Mouse (Mus musculus) lung, postnatal 10 days (tissue): ENCODE data around the gene Calhm4.
"Not testable (repeated sequence)": the region's sequence is repeated elsewhere in the genome, so short reads cannot be mapped to it uniquely, and the experiment has no call there.

Experiments used
- DNase-seq: peaks from one replicate; pipeline ENCODE4 v3.0.0; 2021

Calhm4 gene

DNA sequence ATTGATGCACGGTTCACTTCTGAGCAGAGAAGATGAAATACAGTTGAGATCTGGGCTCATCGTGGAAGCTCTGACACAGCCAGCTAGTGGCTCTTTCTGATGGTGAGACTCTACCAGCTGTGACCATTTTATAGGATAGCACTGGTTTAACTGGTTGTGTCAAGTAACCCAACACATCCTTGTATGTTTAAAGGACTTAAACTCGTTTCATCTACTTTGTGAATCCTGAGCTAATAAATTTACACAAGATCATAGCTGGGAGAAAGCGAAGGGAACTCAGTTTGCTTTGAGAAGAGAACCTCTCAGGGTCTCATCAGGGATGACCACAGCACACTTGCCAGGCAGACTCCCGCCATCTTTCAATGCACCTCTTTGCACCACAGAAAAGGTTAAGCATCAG lies at the start of gene Calhm4:
Gene Calhm4 (minus strand): TSS at position 101 of the 400 bp plus-strand sequence.
- DNase-seq, result no peak

DNA sequence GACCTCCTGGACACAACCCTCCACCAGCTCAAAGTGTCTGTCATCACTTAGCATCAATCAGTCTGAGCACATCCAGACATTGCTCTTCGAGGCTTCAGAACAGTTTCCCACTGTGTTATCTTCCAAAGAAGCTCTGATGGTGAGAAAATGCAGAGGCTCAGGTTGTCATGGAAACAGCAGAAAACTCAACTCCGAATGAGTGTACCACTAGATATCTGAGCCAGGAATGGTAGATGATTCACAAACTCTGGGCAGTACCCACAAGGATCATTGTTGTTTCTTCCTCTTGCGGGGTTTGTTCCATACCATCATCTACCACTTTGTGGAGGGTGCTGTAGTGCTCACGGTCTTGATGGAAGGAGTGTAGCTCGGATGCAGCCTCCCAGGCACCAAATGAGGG lies 47.8 kb upstream of the Calhm4 start:
- no peak for DNase-seq

DNA sequence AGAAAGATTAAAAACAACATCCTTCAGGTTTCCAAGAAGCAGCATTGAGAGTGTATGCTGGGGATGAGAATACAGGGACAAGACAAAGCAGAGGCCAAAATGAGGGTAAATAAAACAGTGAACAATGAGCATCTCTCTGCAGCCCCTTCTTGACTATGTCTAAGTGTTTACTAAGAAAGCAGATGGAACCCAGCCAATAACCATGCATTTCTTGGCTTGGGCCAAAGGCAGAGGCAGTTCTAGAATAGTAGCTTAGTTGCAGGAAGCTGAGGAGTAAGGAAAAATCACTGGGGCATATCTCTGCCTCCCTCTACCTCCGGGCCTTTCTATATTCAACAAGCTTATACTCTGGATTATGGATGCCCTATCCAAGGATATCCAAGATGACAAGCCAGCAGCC lies 46.4 kb upstream of the Calhm4 start:
- DNase-seq, result peak; percentile 30

GRCm38 (mm10) chr10:34089517-34089916 lies 45.4 kb upstream of the Calhm4 start:
- DNase-seq, result no peak

- DNase-seq, result peak; percentile 30
Measured at GRCm38 (mm10) chr10:34088515-34088914, 44.4 kb upstream of the Calhm4 start.

DNA sequence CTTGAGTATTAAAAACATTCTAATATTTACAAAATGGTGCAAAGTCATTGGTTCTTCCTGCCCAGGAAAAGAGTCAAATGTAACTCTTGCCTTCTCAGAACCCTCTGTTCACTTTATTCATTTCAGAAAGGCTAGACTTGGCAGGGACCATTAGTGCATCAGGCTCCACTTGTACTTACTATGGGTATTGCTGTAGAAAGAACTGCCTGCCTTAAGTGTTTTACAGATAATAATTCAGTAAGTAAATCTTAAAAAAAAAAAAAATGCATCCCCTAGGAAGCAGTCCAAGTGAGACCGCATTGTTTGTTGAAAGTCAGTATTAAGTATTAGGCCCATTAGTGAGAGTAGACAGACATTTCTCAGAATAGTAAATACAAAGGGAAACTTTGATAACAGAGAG lies 42.4 kb upstream of the Calhm4 start:
- DNase-seq, result no peak

DNA sequence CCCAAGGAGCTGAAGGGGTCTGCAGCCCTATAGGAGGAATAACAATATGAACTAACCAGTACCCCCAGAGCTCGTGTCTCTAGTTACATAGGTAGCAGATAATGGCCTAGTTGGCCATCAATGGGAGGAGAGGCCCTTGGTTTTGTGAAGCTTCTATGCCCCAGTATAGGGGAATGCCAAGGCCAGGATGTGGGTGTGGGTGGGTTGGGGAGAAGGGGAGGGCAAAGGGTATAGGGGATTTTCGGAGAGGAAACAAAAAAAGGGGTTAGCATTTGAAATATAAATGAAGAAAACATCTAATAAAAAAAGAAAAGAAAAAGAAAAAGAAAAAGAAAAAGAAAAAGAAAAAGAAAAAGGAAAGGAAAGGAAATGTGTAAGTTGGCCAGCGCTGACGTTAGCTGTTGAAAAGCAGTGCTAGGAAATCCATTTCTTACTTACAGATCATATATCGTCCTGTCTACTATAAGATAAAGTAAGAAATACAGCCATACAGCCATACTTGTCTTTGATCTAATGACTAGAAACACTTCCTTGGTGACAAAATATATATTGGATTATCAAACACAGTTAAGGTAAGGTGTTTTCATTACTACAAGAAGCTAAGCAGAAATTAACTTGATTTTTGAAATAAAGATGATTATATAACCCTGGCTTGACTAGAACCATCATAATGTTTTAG lies 30.6 kb upstream of the Calhm4 start:
- DNase-seq, result no peak

- no peak for DNase-seq
Measured at GRCm38 (mm10) chr10:34071650-34072049, 27.5 kb upstream of the Calhm4 start.

DNA sequence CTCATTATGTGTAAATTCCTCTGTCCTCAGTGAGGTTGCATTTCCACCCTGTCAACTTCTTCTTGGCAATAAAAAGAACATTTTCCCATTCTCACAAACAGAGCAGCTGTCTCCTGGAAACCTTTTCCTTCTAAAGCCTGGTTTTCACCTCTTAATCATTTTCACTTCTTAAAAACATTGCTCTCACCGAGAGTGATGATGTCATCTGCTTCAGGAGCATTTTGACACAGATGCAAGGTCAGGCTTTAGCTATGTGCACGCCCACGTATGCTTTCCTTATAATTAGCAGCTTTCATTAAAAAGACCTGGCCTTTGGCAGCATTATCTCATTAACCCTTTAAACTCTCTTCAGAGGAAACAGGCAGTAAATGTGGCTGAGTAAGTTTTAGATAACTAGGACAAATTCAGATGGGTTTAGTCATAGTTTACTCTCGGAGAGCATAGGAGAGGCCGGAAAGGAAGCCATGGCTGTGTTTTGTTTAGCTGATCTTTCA lies 26.9 kb upstream of the Calhm4 start:
- no peak for DNase-seq

- DNase-seq, result no peak
Measured at GRCm38 (mm10) chr10:34069606-34070005, 25.5 kb upstream of the Calhm4 start.

GRCm38 (mm10) chr10:34066591-34066990 lies 22.5 kb upstream of the Calhm4 start:
- no peak for DNase-seq

DNA sequence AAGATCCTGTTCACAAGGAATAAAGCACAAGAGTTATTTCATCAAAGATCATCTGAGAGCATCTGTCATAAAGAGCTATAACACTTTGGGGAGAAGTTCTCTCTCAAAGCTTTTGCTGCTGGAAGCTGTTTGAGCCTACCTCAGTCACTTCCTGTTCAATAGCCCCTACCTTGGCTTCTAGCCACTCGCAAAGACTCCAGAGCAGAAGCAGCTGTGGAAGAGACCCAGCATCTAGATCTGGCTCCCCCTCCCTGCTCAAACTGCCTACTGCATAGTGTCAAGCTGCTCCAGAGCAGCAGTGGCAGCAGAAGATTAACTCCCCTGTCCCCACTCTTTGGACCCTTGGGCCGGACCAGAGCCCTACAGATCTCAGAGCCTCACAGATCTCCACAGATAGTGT lies 9.9 kb upstream of the Calhm4 start:
- DNase-seq, result no peak

DNA sequence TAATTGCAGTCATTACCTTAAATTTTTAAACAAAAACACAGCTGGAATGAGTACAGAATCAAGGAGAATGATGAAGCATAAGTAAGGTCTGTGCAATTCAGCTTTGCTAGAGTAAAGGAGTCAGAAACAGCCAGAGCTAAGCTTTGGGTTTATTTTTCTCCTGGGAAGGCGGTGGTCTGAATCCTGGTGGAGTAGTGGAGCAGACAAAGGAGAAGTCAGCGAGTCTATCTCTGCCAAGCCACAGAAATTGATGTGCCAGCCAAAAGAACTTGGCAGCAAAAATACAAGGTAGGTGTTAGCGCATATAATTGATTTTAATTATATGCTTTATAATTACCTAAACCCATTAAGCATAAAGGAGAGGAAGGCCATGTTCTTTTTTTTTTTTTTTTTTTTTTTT lies 6.7 kb downstream of the Calhm4 start, which contains the start of gene Trappc3l:
Gene Trappc3l (plus strand): TSS at position 197 of the 400 bp plus-strand sequence.
- no peak for DNase-seq

GRCm38 (mm10) chr10:34036587-34036986 lies 7.5 kb downstream of the Calhm4 start:
- DNase-seq, result peak; percentile 9

GRCm38 (mm10) chr10:34033630-34034305 lies 10.3 kb downstream of the Calhm4 start:
- DNase-seq, result peak; percentile 91

- no peak for DNase-seq
Measured at GRCm38 (mm10) chr10:34030322-34030721, 13.8 kb downstream of the Calhm4 start.

- DNase-seq, result peak; percentile 99
Measured at GRCm38 (mm10) chr10:34019302-34020075, 24.6 kb downstream of the Calhm4 start, which contains the start of gene Rwdd1. Gene Rwdd1 (minus strand): TSS chr10:34019624.

DNA sequence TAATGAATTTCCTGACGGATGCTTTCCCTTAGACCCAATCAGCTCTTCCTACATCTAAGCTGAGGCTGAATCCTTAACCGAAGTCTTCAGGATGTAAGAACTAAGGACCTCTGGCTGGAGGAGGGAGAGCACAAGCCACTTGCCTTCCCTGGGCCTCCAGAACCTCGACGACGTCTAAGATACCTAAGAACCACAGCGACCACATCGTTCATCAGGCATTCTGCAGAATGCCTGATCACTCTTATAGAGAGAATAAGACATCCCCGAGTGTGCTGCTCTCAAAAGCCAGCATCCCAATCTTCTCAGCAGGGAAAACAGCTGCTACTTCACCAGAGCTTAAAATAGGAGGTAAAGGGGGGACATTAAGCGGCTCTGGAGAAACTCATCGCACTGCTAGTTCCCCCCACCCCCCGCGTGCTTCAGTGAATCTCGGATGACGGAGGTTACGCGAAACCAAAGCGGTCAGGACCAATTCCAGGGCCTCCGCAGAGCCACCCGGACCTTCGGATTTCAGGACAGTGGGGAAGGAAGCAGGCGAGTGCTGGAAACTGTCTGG lies 25.3 kb downstream of the Calhm4 start:
- no peak for DNase-seq

- DNase-seq, result no peak
Measured at GRCm38 (mm10) chr10:34013241-34013640, 30.9 kb downstream of the Calhm4 start.

DNA sequence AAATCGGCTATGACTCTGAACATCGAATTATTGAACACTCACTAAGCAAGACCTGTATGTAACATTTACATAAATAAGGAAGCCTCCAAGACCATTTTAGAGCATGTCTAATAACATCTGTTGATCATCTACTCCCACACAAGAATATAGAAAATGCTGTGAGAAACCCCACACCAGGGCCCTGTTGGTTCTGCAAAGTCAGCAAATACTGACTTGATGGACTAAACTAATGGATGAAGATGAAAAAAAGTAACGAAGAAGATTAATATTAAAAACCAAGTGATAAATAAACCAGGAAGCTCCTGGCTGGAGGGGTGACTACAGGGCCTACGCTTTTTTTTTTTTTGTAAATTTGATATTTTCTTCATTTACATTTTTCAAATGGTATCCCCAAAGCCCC lies 31.5 kb downstream of the Calhm4 start:
- no peak for DNase-seq

GRCm38 (mm10) chr10:33998397-33998796 lies 45.7 kb downstream of the Calhm4 start:
- DNase-seq, result no peak

DNA sequence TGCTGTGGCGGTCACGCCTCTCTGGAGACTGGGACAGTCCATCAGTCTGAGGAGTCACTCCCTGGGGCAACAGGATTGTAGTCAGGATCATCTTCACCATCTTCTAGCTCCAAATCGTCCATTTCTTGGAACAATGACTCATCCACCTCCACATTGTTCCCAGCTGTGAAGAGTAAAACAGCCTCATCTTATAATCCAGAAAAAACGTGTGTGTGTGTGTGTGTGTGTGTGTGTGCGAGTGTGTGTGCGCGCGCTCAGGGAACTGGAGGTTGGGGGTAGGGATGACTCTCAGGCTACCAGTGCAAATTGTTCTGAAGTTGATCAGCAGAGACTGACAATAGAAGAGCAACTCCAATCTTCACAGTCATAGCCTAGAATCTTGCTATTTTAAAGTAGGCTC lies 47.4 kb downstream of the Calhm4 start:
- not testable (repeated sequence) for DNase-seq
